Mouse (Mus musculus) heart, embryonic 16.5 days (tissue): ENCODE measurements at regions not wholly inside any gene's neighbourhood (a gene's known extent, or its start where the extent isn't known, plus 50 kb on each side); places are given as distances from the start of the nearest gene placed in this dataset.

Experiments
- ATAC-seq: fragments of 200-750 bp; cut with Nextera tagmentation; replicated peaks from 2 replicates; pipeline ENCODE4 v1.8.0; 2017; ENCODE audit warnings: moderate number of reproducible peaks; ENCODE audit not compliant: insufficient read depth, low FRiP score; ENCODE audit errors: extremely low read depth
- H3K27ac ChIP-seq: fragments of 300-500 bp; sonication (generic); 2 replicates; pipeline ENCODE4 v1.5.1; 2014; ENCODE audit warnings: mild to moderate bottlenecking, low read length, control low read depth, moderate library complexity
- H3K27me3 ChIP-seq: fragments of 300-500 bp; sonication (generic); 2 replicates; pipeline ENCODE4 v1.6.1; 2014; ENCODE audit warnings: low read length, mixed read lengths; ENCODE audit not compliant: control insufficient read depth, insufficient read depth
- H3K36me3 ChIP-seq: fragments of 300-500 bp; sonication (generic); 2 replicates; pipeline ENCODE4 v1.6.1; 2014; ENCODE audit not compliant: control insufficient read depth, insufficient read depth
- H3K4me1 ChIP-seq: fragments of 300-500 bp; sonication (generic); 2 replicates; pipeline ENCODE4 v1.6.1; 2014; ENCODE audit warnings: low read length, mixed read lengths; ENCODE audit not compliant: control insufficient read depth, insufficient read depth
- H3K4me2 ChIP-seq: fragments of 300-500 bp; sonication (generic); 2 replicates; pipeline ENCODE4 v1.6.1; 2014; ENCODE audit warnings: low read depth, mild to moderate bottlenecking, control low read depth, low read length
- H3K4me3 ChIP-seq: fragments of 300-500 bp; sonication (generic); 2 replicates; pipeline ENCODE4 v1.5.1; 2014; ENCODE audit warnings: mild to moderate bottlenecking, control low read depth, low read length
- H3K9ac ChIP-seq: fragments of 300-500 bp; sonication (generic); 2 replicates; pipeline ENCODE4 v1.6.1; 2014; ENCODE audit warnings: low read length, control low read depth
- H3K9me3 ChIP-seq: fragments of 300-500 bp; sonication (generic); replicated peaks from 2 replicates; pipeline ENCODE4 v1.6.1; 2016; ENCODE audit warnings: low read length; ENCODE audit not compliant: control insufficient read depth
- WGBS: fragments of 180-500 bp; shearing (Covaris S2); extraction: QIAGEN DNeasy Blood & Tissue Kit; methylation state at CpG from one replicate; pipeline ENCODE4 v1.1.7; 2014; 5-methylcytosine and 5-hydroxymethylcytosine counted together

GRCm38 (mm10) chr3:131886984-131887383 lies 198.1 kb upstream of the Dkk2 start:
- ATAC-seq, result no peak
- Histone ChIP-seq H3K9ac (no peak overlapping the region), H3K4me3 (no peak overlapping the region), H3K9me3 (no peaks in the 10 kb centered on the region), H3K36me3 (no peaks in the 10 kb centered on the region), H3K4me2 (no peak overlapping the region), H3K4me1 (no peaks in the 10 kb centered on the region), H3K27me3 (no peaks in the 10 kb centered on the region), H3K27ac (no peak overlapping the region)
- WGBS, result 87% methylated on average over 8 of the region's 8 CpGs

GRCm38 (mm10) chr3:131887670-131888069 lies 197.4 kb upstream of the Dkk2 start:
- no peak overlapping the region for H3K27ac ChIP-seq
- no peaks in the 10 kb centered on the region for H3K27me3 ChIP-seq
- no peaks in the 10 kb centered on the region for H3K36me3 ChIP-seq
- H3K4me1 ChIP-seq, result no peaks in the 10 kb centered on the region
- 76% methylated on average over 4 of the region's 4 CpGs for WGBS
- H3K9ac ChIP-seq, result no peak overlapping the region
- H3K4me2 ChIP-seq, result no peak overlapping the region
- H3K4me3 ChIP-seq, result no peak overlapping the region
- H3K9me3 ChIP-seq, result no peaks in the 10 kb centered on the region
- no peak for ATAC-seq

GRCm38 (mm10) chr3:131891941-131892340 lies 193.2 kb upstream of the Dkk2 start:
- Histone ChIP-seq H3K9ac (no peak overlapping the region), H3K4me1 (no peaks in the 10 kb centered on the region), H3K36me3 (no peaks in the 10 kb centered on the region), H3K4me3 (no peak overlapping the region), H3K27ac (no peak overlapping the region), H3K9me3 (no peaks in the 10 kb centered on the region), H3K27me3 (no peaks in the 10 kb centered on the region), H3K4me2 (no peak overlapping the region)
- ATAC-seq, result no peak
- WGBS, result 81% methylated on average over 7 of the region's 7 CpGs

GRCm38 (mm10) chr3:131893061-131893804 lies 191.9 kb upstream of the Dkk2 start:
- ATAC-seq, result no peak
- H3K27ac ChIP-seq, result no peak overlapping the region
- WGBS, result 62% methylated on average over 16 of the region's 16 CpGs
- H3K4me2 ChIP-seq, result no peak overlapping the region
- no peaks in the 10 kb centered on the region for H3K4me1 ChIP-seq
- H3K9me3 ChIP-seq, result no peaks in the 10 kb centered on the region
- no peaks in the 10 kb centered on the region for H3K36me3 ChIP-seq
- no peaks in the 10 kb centered on the region for H3K27me3 ChIP-seq
- H3K9ac ChIP-seq, result no peak overlapping the region
- no peak overlapping the region for H3K4me3 ChIP-seq

DNA sequence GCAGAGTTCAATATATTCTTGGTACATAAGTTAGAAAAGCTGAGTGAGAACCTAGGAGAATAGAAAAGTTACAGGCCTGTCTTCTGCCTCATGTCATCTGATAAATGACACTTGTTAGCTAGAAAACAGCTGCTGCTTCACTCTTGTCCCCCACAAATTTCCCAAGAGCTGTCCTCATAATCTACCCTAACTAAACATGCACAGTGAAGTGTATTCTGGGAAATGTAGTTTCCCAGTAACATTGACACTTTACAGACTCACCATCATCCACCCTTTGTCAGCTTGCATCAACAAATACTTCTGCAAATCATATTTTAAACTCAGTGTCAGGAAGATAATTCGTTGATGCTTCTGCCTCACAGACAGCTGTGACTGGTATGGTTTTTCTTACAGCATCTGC lies 190.0 kb upstream of the Dkk2 start:
- Histone ChIP-seq H3K9me3 (no peaks in the 10 kb centered on the region), H3K9ac (no peak overlapping the region), H3K4me3 (no peak overlapping the region), H3K27ac (no peak overlapping the region), H3K36me3 (no peaks in the 10 kb centered on the region), H3K4me1 (no peaks in the 10 kb centered on the region), H3K27me3 (no peaks in the 10 kb centered on the region), H3K4me2 (no peak overlapping the region)
- no peak for ATAC-seq
- WGBS, result 52% methylated on average over 1 of the region's 1 CpGs

GRCm38 (mm10) chr3:131913534-131913933 lies 171.6 kb upstream of the Dkk2 start:
- WGBS, result 44% methylated on average over 6 of the region's 6 CpGs
- ATAC-seq, result no peak

GRCm38 (mm10) chr3:131914372-131914771 lies 170.7 kb upstream of the Dkk2 start:
- Histone ChIP-seq H3K27me3 (no peaks in the 10 kb centered on the region), H3K36me3 (no peaks in the 10 kb centered on the region), H3K27ac (no peak overlapping the region), H3K9ac (no peak overlapping the region), H3K4me1 (no peaks in the 10 kb centered on the region), H3K4me3 (no peak overlapping the region), H3K4me2 (no peak overlapping the region), H3K9me3 (no peaks in the 10 kb centered on the region)
- no peak for ATAC-seq
- WGBS, result 84% methylated on average over 3 of the region's 3 CpGs

More at GRCm38 (mm10) chr3:131913534-131913933, 171.6 kb upstream of the Dkk2 start:
- Histone ChIP-seq H3K36me3 (no peaks in the 10 kb centered on the region), H3K4me3 (no peak overlapping the region), H3K27me3 (no peaks in the 10 kb centered on the region), H3K9ac (no peak overlapping the region), H3K4me1 (no peaks in the 10 kb centered on the region), H3K4me2 (no peak overlapping the region), H3K9me3 (no peaks in the 10 kb centered on the region), H3K27ac (no peak overlapping the region)

GRCm38 (mm10) chr3:131914997-131915396 lies 170.1 kb upstream of the Dkk2 start:
- Histone ChIP-seq H3K9me3 (no peaks in the 10 kb centered on the region), H3K9ac (no peak overlapping the region), H3K27me3 (no peaks in the 10 kb centered on the region), H3K4me1 (no peaks in the 10 kb centered on the region), H3K36me3 (no peaks in the 10 kb centered on the region), H3K4me2 (no peak overlapping the region), H3K27ac (no peak overlapping the region), H3K4me3 (no peak overlapping the region)
- no peak for ATAC-seq
- 82% methylated on average over 7 of the region's 7 CpGs for WGBS

GRCm38 (mm10) chr3:131917734-131918534 lies 167.2 kb upstream of the Dkk2 start:
- no peaks in the 10 kb centered on the region for H3K27me3 ChIP-seq
- no peak for ATAC-seq
- no peak overlapping the region for H3K4me3 ChIP-seq
- H3K36me3 ChIP-seq, result no peaks in the 10 kb centered on the region
- no peak overlapping the region for H3K9ac ChIP-seq
- H3K4me1 ChIP-seq, result no peaks in the 10 kb centered on the region
- H3K9me3 ChIP-seq, result no peaks in the 10 kb centered on the region
- no peak overlapping the region for H3K27ac ChIP-seq
- H3K4me2 ChIP-seq, result no peak overlapping the region
- 82% methylated on average over 13 of the region's 13 CpGs for WGBS
